Mouse (Mus musculus) layer of hippocampus, adult 2 months (tissue): ENCODE results near the gene Fbxw8. TPM values are rescaled to one million over a fixed set of nuclear protein-coding genes. Genes with fewer than 3 reads are reported as not detected.

Source experiments
- DNase-seq, 2 experiments: peaks; one replicate each; pipeline ENCODE4 v3.0.0; 2022; ENCODE audit warnings: low spot score in 2 of 2
- H3K27ac ChIP-seq: fragments of 200-600 bp; 2 replicates; pipeline ENCODE4 v1.8.1; 2022
- H3K4me3 ChIP-seq: fragments of 200-600 bp; 2 replicates; pipeline ENCODE4 v1.8.1; 2022; ENCODE audit warnings: mild to moderate bottlenecking
- CTCF ChIP-seq: fragments of 200-600 bp; conservative IDR thresholded peaks from 2 replicates; pipeline ENCODE4 v1.8.1; 2022; ENCODE audit warnings: antibody characterized with exemption, mild to moderate bottlenecking, moderate library complexity
- total RNA-seq, 2 experiments: library from RNA; stranded (reverse); gene quantifications; 2 replicates each; pipeline ENCODE4 v1.2.3; 2021

Fbxw8 gene
- total RNA-seq, 2 experiments from 2014 or later, result 33.0 to 36.4 TPM

- peak overlapping the region; percentile 61; the same call in 1 of the 2 replicates for H3K27ac ChIP-seq
- no peak for TF ChIP-seq CTCF
- DNase-seq, result peak in 1 of 2 experiments; percentile 56
- H3K4me3 ChIP-seq, result no peak overlapping the region
Observed at GRCm38 (mm10) chr5:118037798-118038484, 117.3 kb downstream of the Fbxw8 start.

- Histone ChIP-seq H3K27ac (peak overlapping the region; percentile 61; the same call in 1 of the 2 replicates), H3K4me3 (no peak overlapping the region)
- TF ChIP-seq CTCF, result no peak
- DNase-seq, result no peak
Observed at GRCm38 (mm10) chr5:118036888-118037797, 118.1 kb downstream of the Fbxw8 start.

- no peak for TF ChIP-seq CTCF
- H3K27ac ChIP-seq, result no peak overlapping the region
- no peak overlapping the region for H3K4me3 ChIP-seq
- no peak for DNase-seq
Observed at GRCm38 (mm10) chr5:118035786-118036185, 119.5 kb downstream of the Fbxw8 start.

GRCm38 (mm10) chr5:118034632-118035031 lies 120.6 kb downstream of the Fbxw8 start:
- no peak for DNase-seq
- Histone ChIP-seq H3K4me3 (no peak overlapping the region), H3K27ac (no peak overlapping the region)
- no peak for TF ChIP-seq CTCF

- no peak overlapping the region for H3K27ac ChIP-seq
- H3K4me3 ChIP-seq, result no peak overlapping the region
- DNase-seq, result no peak
- TF ChIP-seq CTCF, result no peak
Observed at GRCm38 (mm10) chr5:118033740-118034139, 121.5 kb downstream of the Fbxw8 start.

- no peak overlapping the region for H3K27ac ChIP-seq
- H3K4me3 ChIP-seq, result no peak overlapping the region
- TF ChIP-seq CTCF, result no peak
- DNase-seq, result no peak
Observed at GRCm38 (mm10) chr5:118033328-118033727, 121.9 kb downstream of the Fbxw8 start.

- Histone ChIP-seq H3K4me3 (no peak overlapping the region), H3K27ac (no peak overlapping the region)
- DNase-seq, result no peak
- no peak for TF ChIP-seq CTCF
Observed at GRCm38 (mm10) chr5:118031508-118031907, 123.8 kb downstream of the Fbxw8 start.

- no peak for TF ChIP-seq CTCF
- Histone ChIP-seq H3K4me3 (no peak overlapping the region), H3K27ac (no peak overlapping the region)
- DNase-seq, result no peak
Observed at GRCm38 (mm10) chr5:118031059-118031458, 124.2 kb downstream of the Fbxw8 start.

GRCm38 (mm10) chr5:118030022-118030675 lies 125.1 kb downstream of the Fbxw8 start:
- H3K27ac ChIP-seq, result peak overlapping the region; percentile 64
- no peak for DNase-seq
- H3K4me3 ChIP-seq, result peak overlapping the region; percentile 75
- no peak for TF ChIP-seq CTCF

GRCm38 (mm10) chr5:118029420-118029819 lies 125.8 kb downstream of the Fbxw8 start:
- TF ChIP-seq CTCF, result no peak
- DNase-seq, result peak; percentile 84 to 91
- Histone ChIP-seq H3K4me3 (peak overlapping the region; percentile 75), H3K27ac (peak overlapping the region; percentile 87; the same call in 1 of the 2 replicates)

- no peak for TF ChIP-seq CTCF
- DNase-seq, result no peak
Observed at GRCm38 (mm10) chr5:118029035-118029408, 126.2 kb downstream of the Fbxw8 start.

GRCm38 (mm10) chr5:118028191-118029034 lies 126.9 kb downstream of the Fbxw8 start:
- Histone ChIP-seq H3K27ac (peak overlapping the region; percentile 87), H3K4me3 (peak overlapping the region; percentile 75)
- TF ChIP-seq CTCF, result no peak
- DNase-seq, result no peak

More at GRCm38 (mm10) chr5:118029035-118029408, 126.2 kb downstream of the Fbxw8 start:
- Histone ChIP-seq H3K4me3 (peak overlapping the region; percentile 75), H3K27ac (peak overlapping the region; percentile 87)
